Mouse (Mus musculus) ES-E14 (cell line): ENCODE measurements around the gene Gjd3. TPM values are rescaled to one million over a fixed set of nuclear protein-coding genes. Genes with fewer than 3 reads are reported as not detected.
A peak's percentile ranks its signal among the peaks of the same experiment; 100 is the strongest.

Experiments used
- DNase-seq: peaks from one replicate; pipeline ENCODE4 v3.0.0-alpha.2; 2013; ENCODE audit warnings: low read depth, low spot score
- H3K27ac ChIP-seq: 2 replicates; pipeline ENCODE4 v1.5.1; 2012; ENCODE audit warnings: low read depth, mild to moderate bottlenecking, low read length, moderate library complexity, mixed read lengths; ENCODE audit not compliant: poor library complexity, insufficient read depth, severe bottlenecking
- H3K36me3 ChIP-seq: 2 replicates; pipeline ENCODE4 v1.6.1; 2012; ENCODE audit warnings: mild to moderate bottlenecking, low read length, moderate library complexity, mixed read lengths; ENCODE audit not compliant: control insufficient read depth, poor library complexity, insufficient read depth, severe bottlenecking
- H3K4me1 ChIP-seq, 2 experiments: fragments of 150-350 bp in 1 of 2; sonication (generic) in 1 of 2; 2 replicates each; pipeline ENCODE4 v1.6.1; 2012; ENCODE audit warnings: low read length in 2 of 2, mild to moderate bottlenecking in 1 of 2, mixed read lengths in 1 of 2; ENCODE audit not compliant: control insufficient read depth in 2 of 2, insufficient read depth in 2 of 2, poor library complexity in 1 of 2
- H3K4me3 ChIP-seq, 2 experiments: fragments of 150-350 bp in 1 of 2; sonication (generic) in 1 of 2; 2 replicates each; pipeline ENCODE4 v1.5.1; 2012; ENCODE audit warnings: low read length in 2 of 2, low read depth in 1 of 2, mild to moderate bottlenecking in 1 of 2, mixed read lengths in 1 of 2; ENCODE audit not compliant: insufficient read depth in 1 of 2, poor library complexity in 1 of 2, severe bottlenecking in 1 of 2
- H3K9ac ChIP-seq: 2 replicates; pipeline ENCODE4 v1.6.1; 2012; ENCODE audit warnings: low read depth, mild to moderate bottlenecking, low read length, mixed read lengths; ENCODE audit not compliant: poor library complexity, insufficient read depth, severe bottlenecking
- H3K9me3 ChIP-seq: fragments of 150-350 bp; sonication (generic); 2 replicates; pipeline ENCODE4 v1.6.1; 2012; ENCODE audit warnings: low read depth, mild to moderate bottlenecking, low read length; ENCODE audit not compliant: control insufficient read depth, insufficient read depth
- CHD2 ChIP-seq: IDR thresholded peaks from 2 replicates; pipeline ENCODE4 v1.6.1; 2014; ENCODE audit warnings: mild to moderate bottlenecking, low read depth, low read length, inconsistent platforms
- HCFC1 ChIP-seq: IDR thresholded peaks from 2 replicates; pipeline ENCODE4 v1.6.1; 2012; ENCODE audit warnings: low read length, inconsistent platforms, borderline replicate concordance; ENCODE audit not compliant: insufficient read depth
- MAFK ChIP-seq: IDR thresholded peaks from 2 replicates; pipeline ENCODE4 v1.6.1; 2014; ENCODE audit warnings: mild to moderate bottlenecking, low read depth, low read length, inconsistent platforms; ENCODE audit not compliant: insufficient read depth
- ZC3H11A ChIP-seq: IDR thresholded peaks from 2 replicates; pipeline ENCODE4 v1.6.1; 2012; ENCODE audit warnings: low read depth, mild to moderate bottlenecking, inconsistent platforms, low read length, borderline replicate concordance
- ZNF384 ChIP-seq: IDR thresholded peaks from 2 replicates; pipeline ENCODE4 v1.6.1; 2012; ENCODE audit warnings: low read depth, low read length, inconsistent platforms
- in situ Hi-C, 2 experiments: fragments of 600-800 bp; cut with MboI; formaldehyde crosslinking; loops; one replicate each; pipeline ENCODE4 v1.15.1; 2025; ENCODE audit warnings: low sequenced_read_pairs in 2 of 2, inconsistent platforms in 1 of 2; ENCODE audit not compliant: unreplicated experiment in 2 of 2
- total RNA-seq: library from RNA; depleted of rRNA; stranded (reverse); fragments of 300-350 nt; gene quantifications from 2 replicates; pipeline ENCODE4 v1.2.3, GENCODE M21; 2012

Gene Gjd3
- total RNA-seq, 1 experiment, result 0.27 TPM

- in situ Hi-C loops, result loop anchor here in 1 of 2 experiments (25.0 kb wide), 2 partner anchors 786 to 1861 kb away; partner anchors contain the start of gene Tbkbp1
Measured at GRCm38 (mm10) chr11:99023500-99024467, 41.0 kb upstream of the Gjd3 start, which contains the start of gene Top2a. Top2a (minus strand) TSS chr11:99024189.

GRCm38 (mm10) chr11:99023094-99023493 lies 40.3 kb upstream of the Gjd3 start:
- H3K36me3 ChIP-seq, result peaks cover 27% of the 10 kb centered on the region
- peaks cover 2 to 5% of the 10 kb centered on the region in 2 experiments; a peak in 1 of 4 replicates for H3K4me1 ChIP-seq
- H3K9ac ChIP-seq, result peak overlapping the region; percentile 95
- no peak overlapping the region for H3K27ac ChIP-seq
- no peak for DNase-seq
- H3K4me3 ChIP-seq, result peak overlapping the region; percentile 88 to 98
- TF ChIP-seq MAFK (no peak), ZNF384 (no peak), CHD2 (no peak), ZC3H11A (no peak), HCFC1 (no peak)
- no peaks in the 10 kb centered on the region for H3K9me3 ChIP-seq
- in situ Hi-C loops, result loop anchor here in 1 of 2 experiments (25.0 kb wide), 2 partner anchors 786 to 1861 kb away; partner anchors contain the start of gene Tbkbp1

More at GRCm38 (mm10) chr11:99023500-99024467, 41.0 kb upstream of the Gjd3 start, which contains the start of gene Top2a:
- peak; percentile 99 for DNase-seq
- no peaks in the 10 kb centered on the region for H3K9me3 ChIP-seq
- TF ChIP-seq ZC3H11A (no peak), MAFK (no peak), CHD2 (peak; percentile 99), HCFC1 (0 out of 2 replicates have a peak, but pooled peaks have one; percentile 43)
- peaks cover 22% of the 10 kb centered on the region for H3K36me3 ChIP-seq
- peak within 1 kb of the TSS; percentile 95 for H3K9ac ChIP-seq
- peak within 1 kb of the TSS; percentile 57 for H3K27ac ChIP-seq
- H3K4me1 ChIP-seq, result peaks cover 4 to 5% of the 10 kb centered on the region in 2 experiments; a peak in 2 of 4 replicates
- peak within 1 kb of the TSS; percentile 88 to 98 for H3K4me3 ChIP-seq

GRCm38 (mm10) chr11:99022384-99022933 lies 39.6 kb upstream of the Gjd3 start:
- Histone ChIP-seq H3K36me3 (peaks cover 33% of the 10 kb centered on the region), H3K27ac (no peak overlapping the region), H3K9me3 (no peaks in the 10 kb centered on the region), H3K4me1 (peaks cover 2 to 5% of the 10 kb centered on the region in 2 experiments; a peak in 1 of 4 replicates), H3K9ac (peak overlapping the region; percentile 57; the same call in 1 of the 2 replicates), H3K4me3 (peak overlapping the region; percentile 54 to 98)
- no peak for DNase-seq
- no peak for TF ChIP-seq ZC3H11A
- TF ChIP-seq CHD2, result no peak
- no peak for TF ChIP-seq ZNF384
- TF ChIP-seq HCFC1, result no peak
- TF ChIP-seq MAFK, result no peak
- in situ Hi-C loops, result loop anchor here in 1 of 2 experiments (25.0 kb wide), 2 partner anchors 785 to 1860 kb away; partner anchors contain the start of gene Tbkbp1

- peaks cover 0 to 3% of the 10 kb centered on the region in 2 experiments; a peak in 1 of 4 replicates for H3K4me1 ChIP-seq
- no peak overlapping the region for H3K4me3 ChIP-seq
- in situ Hi-C loops, result loop anchor here in 1 of 2 experiments (25.0 kb wide), 2 partner anchors 783 to 1858 kb away; partner anchors contain the start of gene Tbkbp1
- TF ChIP-seq HCFC1, result no peak
- TF ChIP-seq MAFK, result no peak
- no peak for TF ChIP-seq ZNF384
- no peak for TF ChIP-seq ZC3H11A
- no peak for TF ChIP-seq CHD2
- no peak overlapping the region for H3K27ac ChIP-seq
- H3K9ac ChIP-seq, result no peak overlapping the region
- H3K9me3 ChIP-seq, result no peaks in the 10 kb centered on the region
- peaks cover 47% of the 10 kb centered on the region for H3K36me3 ChIP-seq
- no peak for DNase-seq
Measured at GRCm38 (mm10) chr11:99019844-99020243, 37.0 kb upstream of the Gjd3 start.
